Mouse (Mus musculus) neural tube, embryonic 14.5 days (tissue): Measurements from ENCODE around the gene Rufy1. TPM values are rescaled to one million over a fixed set of nuclear protein-coding genes. Genes with fewer than 3 reads are reported as not detected.

Experiments used
- ATAC-seq: fragments of 200-750 bp; cut with Nextera tagmentation; 2 replicates; pipeline ENCODE4 v1.8.0; 2017; ENCODE audit warnings: low read depth, mild to moderate bottlenecking, moderate TSS enrichment, moderate library complexity
- H3K27ac ChIP-seq: fragments of 300-500 bp; sonication (generic); 2 replicates; pipeline ENCODE4 v1.5.1; 2014; ENCODE audit warnings: low read depth, mild to moderate bottlenecking, control low read depth, low read length, moderate library complexity, mixed read lengths
- H3K27me3 ChIP-seq: fragments of 300-500 bp; sonication (generic); 2 replicates; pipeline ENCODE4 v1.6.1; 2014; ENCODE audit warnings: low read length; ENCODE audit not compliant: control insufficient read depth, insufficient read depth
- H3K36me3 ChIP-seq: fragments of 300-500 bp; sonication (generic); 2 replicates; pipeline ENCODE4 v1.6.1; 2014; ENCODE audit warnings: low read length, mixed read lengths; ENCODE audit not compliant: control insufficient read depth, insufficient read depth
- H3K4me1 ChIP-seq: fragments of 300-500 bp; sonication (generic); 2 replicates; pipeline ENCODE4 v1.6.1; 2014; ENCODE audit warnings: low read length; ENCODE audit not compliant: control insufficient read depth, insufficient read depth
- H3K4me2 ChIP-seq: fragments of 300-500 bp; sonication (generic); 2 replicates; pipeline ENCODE4 v1.6.1; 2014; ENCODE audit warnings: mild to moderate bottlenecking, low read depth, low read length, control low read depth
- H3K4me3 ChIP-seq: fragments of 300-500 bp; sonication (generic); 2 replicates; pipeline ENCODE4 v1.5.1; 2014; ENCODE audit warnings: low read depth, low read length, control low read depth, mixed read lengths
- H3K9ac ChIP-seq: fragments of 300-500 bp; sonication (generic); replicated peaks from 2 replicates; pipeline ENCODE4 v1.6.1; 2014; ENCODE audit warnings: low read depth, mild to moderate bottlenecking, control low read depth, low read length, mixed read lengths
- H3K9me3 ChIP-seq: fragments of 300-500 bp; sonication (generic); 2 replicates; pipeline ENCODE4 v1.6.1; 2016; ENCODE audit warnings: low read length; ENCODE audit not compliant: control insufficient read depth
- WGBS: fragments of 180-500 bp; shearing (Covaris S2); extraction: QIAGEN DNeasy Blood & Tissue Kit; methylation state at CpG from one replicate; pipeline ENCODE4 v1.1.7; 2014; 5-methylcytosine and 5-hydroxymethylcytosine counted together
- polyA plus RNA-seq: library from polyadenylated mRNA; unstranded; fragments of >200 nt; fragmentation: Nextera tagmentation; extraction: Ambion mirVana; gene quantifications from 2 replicates; pipeline ENCODE4 v1.2.1, GENCODE M21; 2014

Rufy1 gene
- polyA plus RNA-seq, 1 experiment from 2014 or later = 31.9 TPM

GRCm38 (mm10) chr11:50432896-50433295 lies 2.0 kb upstream of the Rufy1 start:
- 93% methylated on average over 5 of the region's 5 CpGs for WGBS
- Histone ChIP-seq H3K9ac (no peak overlapping the region), H3K4me3 (no peak overlapping the region)

GRCm38 (mm10) chr11:50432069-50432440 lies 1.1 kb upstream of the Rufy1 start:
- no peaks in the 10 kb centered on the region for H3K27me3 ChIP-seq
- no peaks in the 10 kb centered on the region for H3K36me3 ChIP-seq
- H3K27ac ChIP-seq = no peak overlapping the region
- no peak overlapping the region for H3K4me3 ChIP-seq
- no peak overlapping the region for H3K9ac ChIP-seq
- no peaks in the 10 kb centered on the region for H3K9me3 ChIP-seq
- no peak for ATAC-seq
- 95% methylated on average over 3 of the region's 3 CpGs for WGBS
- 0 out of 2 replicates have a peak, but pooled peaks cover 7% of the 10 kb centered on the region for H3K4me1 ChIP-seq
- H3K4me2 ChIP-seq = no peak overlapping the region

More at GRCm38 (mm10) chr11:50432896-50433295, 2.0 kb upstream of the Rufy1 start:
- no peak overlapping the region for H3K4me2 ChIP-seq
- no peaks in the 10 kb centered on the region for H3K9me3 ChIP-seq
- 0 out of 2 replicates have a peak, but pooled peaks cover 7% of the 10 kb centered on the region for H3K4me1 ChIP-seq
- H3K27me3 ChIP-seq = no peaks in the 10 kb centered on the region
- ATAC-seq = no peak
- no peaks in the 10 kb centered on the region for H3K36me3 ChIP-seq
- H3K27ac ChIP-seq = no peak overlapping the region

- H3K9me3 ChIP-seq = no peaks in the 10 kb centered on the region
- peak overlapping the region; percentile 92 for H3K9ac ChIP-seq
- ATAC-seq = peak; percentile 58; the same call in 1 of the 2 replicates
- H3K4me3 ChIP-seq = peak overlapping the region; percentile 81
- peak overlapping the region; percentile 67 for H3K4me2 ChIP-seq
- H3K4me1 ChIP-seq = 0 out of 2 replicates have a peak, but pooled peaks cover 7% of the 10 kb centered on the region
- H3K27ac ChIP-seq = peak overlapping the region; percentile 98
- no peaks in the 10 kb centered on the region for H3K27me3 ChIP-seq
- 35% methylated on average over 32 of the region's 32 CpGs for WGBS
- no peaks in the 10 kb centered on the region for H3K36me3 ChIP-seq
Measured at GRCm38 (mm10) chr11:50431134-50432068, 476 bp upstream of the Rufy1 start.

DNA sequence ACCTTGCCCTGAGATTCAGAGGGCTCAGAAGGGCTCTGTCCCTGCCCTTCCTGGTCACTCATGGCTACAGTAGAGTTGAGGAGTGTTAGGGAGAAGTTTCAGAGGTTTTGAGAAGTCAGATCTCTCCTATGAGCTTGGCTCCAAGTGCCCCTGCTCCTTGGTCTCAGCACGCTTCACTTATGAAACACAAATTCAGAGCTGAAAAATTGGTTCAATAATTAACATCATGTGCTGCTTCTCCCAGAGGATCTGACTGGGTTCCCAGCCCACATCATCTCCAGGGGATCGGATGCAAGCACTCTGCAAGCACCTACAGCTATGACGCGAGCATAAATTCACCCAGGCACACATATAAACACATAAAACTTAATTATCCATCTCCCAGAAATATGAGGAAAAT lies 4.9 kb downstream of the Rufy1 start:
- no peak overlapping the region for H3K27ac ChIP-seq
- H3K4me1 ChIP-seq = peaks cover 13% of the 10 kb centered on the region; the same call in 1 of the 2 replicates
- no peak overlapping the region for H3K4me3 ChIP-seq
- H3K36me3 ChIP-seq = no peaks in the 10 kb centered on the region
- H3K4me2 ChIP-seq = no peak overlapping the region
- H3K27me3 ChIP-seq = no peaks in the 10 kb centered on the region
- H3K9ac ChIP-seq = no peak overlapping the region
- no peaks in the 10 kb centered on the region for H3K9me3 ChIP-seq
- ATAC-seq = no peak
- whole genome bisulfite sequencing = 87% methylated on average over 4 of the region's 4 CpGs

- 26% methylated on average over 22 of the region's 22 CpGs for WGBS
- Histone ChIP-seq H3K36me3 (peaks cover 20% of the 10 kb centered on the region), H3K9me3 (no peaks in the 10 kb centered on the region), H3K9ac (peak overlapping the region; percentile 25; the same call in 1 of the 2 replicates), H3K27ac (peak overlapping the region; percentile 63), H3K4me3 (peak overlapping the region; percentile 30), H3K27me3 (no peaks in the 10 kb centered on the region), H3K4me1 (peaks cover 8% of the 10 kb centered on the region; the same call in 1 of the 2 replicates), H3K4me2 (peak overlapping the region; percentile 56)
- peak; percentile 97 for ATAC-seq
Measured at GRCm38 (mm10) chr11:50421934-50422780, 8.8 kb downstream of the Rufy1 start.

DNA sequence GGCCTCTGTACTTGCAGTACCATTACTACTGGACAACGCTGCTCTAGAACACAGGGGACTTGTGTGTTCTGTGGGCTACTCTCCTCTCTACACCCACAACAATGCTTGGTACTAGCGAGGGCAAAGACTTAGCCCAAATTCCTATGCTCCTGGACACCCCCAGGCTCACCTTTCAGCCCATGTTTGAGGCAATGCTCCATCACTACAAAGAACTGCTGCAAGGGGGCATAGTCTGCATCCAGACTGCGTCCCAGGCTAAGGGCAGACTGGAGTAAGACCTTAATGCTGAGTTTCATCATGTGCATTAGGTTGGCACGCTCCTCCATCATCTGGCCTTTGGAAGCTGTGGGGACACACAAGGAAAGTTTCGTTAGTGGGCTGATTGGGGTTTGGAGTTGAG lies 9.5 kb downstream of the Rufy1 start:
- Histone ChIP-seq H3K4me1 (peaks cover 8% of the 10 kb centered on the region; the same call in 1 of the 2 replicates), H3K4me2 (peak overlapping the region; percentile 56), H3K27ac (no peak overlapping the region), H3K9me3 (no peaks in the 10 kb centered on the region), H3K4me3 (peak overlapping the region; percentile 30), H3K27me3 (no peaks in the 10 kb centered on the region), H3K36me3 (peaks cover 20% of the 10 kb centered on the region), H3K9ac (peak overlapping the region; percentile 25; the same call in 1 of the 2 replicates)
- 49% methylated on average over 5 of the region's 5 CpGs for WGBS
- peak; percentile 36 for ATAC-seq

DNA sequence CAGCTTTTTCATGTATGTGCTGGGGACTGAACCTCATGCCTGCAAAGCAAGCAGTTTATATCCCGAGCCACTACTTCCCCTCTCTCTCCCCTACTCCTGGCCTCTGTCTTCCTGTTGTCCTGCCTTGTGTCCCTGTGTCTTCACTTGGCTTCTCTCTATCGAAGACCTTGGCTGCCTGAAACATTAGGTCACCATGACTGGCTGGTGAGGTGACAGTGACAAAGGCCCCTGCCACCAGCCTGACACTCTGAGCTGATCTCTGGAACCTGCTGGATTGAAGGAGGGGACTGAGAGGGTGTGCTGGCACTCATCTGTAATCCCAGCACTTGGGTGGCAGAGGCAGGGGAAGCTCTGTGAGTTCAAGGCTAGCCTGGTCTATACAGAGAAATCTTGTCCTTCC lies 13.1 kb downstream of the Rufy1 start:
- WGBS = 80% methylated on average over 2 of the region's 2 CpGs
- ATAC-seq = no peak

DNA sequence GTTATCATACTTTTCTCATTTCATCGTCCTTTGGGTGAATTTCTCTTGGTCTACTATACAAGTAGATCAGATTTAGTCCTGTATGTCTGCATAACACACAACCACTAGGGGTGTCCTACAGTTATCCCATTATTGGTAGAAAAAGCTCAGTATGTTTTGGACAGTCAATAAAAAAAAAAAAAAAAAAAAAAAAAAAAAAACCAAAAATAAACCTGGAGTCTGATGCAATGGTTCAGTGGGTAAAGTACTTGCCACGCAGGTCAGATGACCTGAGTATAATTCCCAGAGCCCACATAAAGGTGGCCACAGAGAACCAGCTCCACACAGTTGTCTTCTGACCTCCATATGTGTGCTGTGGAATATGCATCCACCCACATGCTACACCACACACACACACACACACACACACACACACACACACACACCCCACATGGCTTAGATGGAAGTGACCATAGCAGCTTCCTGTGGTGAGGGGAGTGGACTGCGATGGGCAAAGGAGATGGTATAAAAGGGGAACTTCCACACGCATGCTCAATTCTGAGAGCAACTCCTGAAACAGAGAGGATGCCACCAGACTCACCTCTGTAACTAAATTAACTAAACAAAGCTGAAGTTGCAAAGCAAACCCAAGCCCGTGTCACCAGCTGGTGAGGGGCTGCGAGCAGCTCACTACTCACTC lies 15.2 kb downstream of the Rufy1 start:
- ATAC-seq = no peak
- 88% methylated on average over 6 of the region's 6 CpGs for WGBS
- H3K4me3 ChIP-seq = no peak overlapping the region
- no peaks in the 10 kb centered on the region for H3K4me1 ChIP-seq
- peaks cover 33% of the 10 kb centered on the region for H3K36me3 ChIP-seq
- H3K9ac ChIP-seq = no peak overlapping the region
- no peak overlapping the region for H3K27ac ChIP-seq
- H3K4me2 ChIP-seq = no peak overlapping the region
- no peaks in the 10 kb centered on the region for H3K27me3 ChIP-seq
- H3K9me3 ChIP-seq = no peaks in the 10 kb centered on the region

More for the DNA sequence above, 13.1 kb downstream of the Rufy1 start:
- H3K9me3 ChIP-seq = no peaks in the 10 kb centered on the region
- H3K4me1 ChIP-seq = peaks cover 8% of the 10 kb centered on the region; the same call in 1 of the 2 replicates
- H3K9ac ChIP-seq = no peak overlapping the region
- no peak overlapping the region for H3K4me2 ChIP-seq
- H3K27ac ChIP-seq = no peak overlapping the region
- peaks cover 35% of the 10 kb centered on the region for H3K36me3 ChIP-seq
- no peak overlapping the region for H3K4me3 ChIP-seq
- no peaks in the 10 kb centered on the region for H3K27me3 ChIP-seq
